Mouse (Mus musculus) cerebellum, adult 2 months (tissue): ENCODE data around the gene Klhl21.

ENCODE experiments used
- CTCF ChIP-seq: fragments of 200-500 bp; IDR thresholded peaks from 2 replicates; pipeline ENCODE4 v1.5.1; 2011; ENCODE audit warnings: low read depth, mild to moderate bottlenecking, control low read depth, low read length, moderate library complexity, borderline replicate concordance; ENCODE audit not compliant: insufficient read depth
- POLR2A ChIP-seq: fragments of 200-500 bp; IDR thresholded peaks from 2 replicates; pipeline ENCODE4 v1.6.1; 2011; ENCODE audit warnings: low read length, control low read depth, borderline replicate concordance; ENCODE audit not compliant: insufficient read depth

GRCm38 (mm10) chr4:152000906-152001305 lies 7.7 kb upstream of the Klhl21 start:
- TF ChIP-seq CTCF, result no peak
- TF ChIP-seq POLR2A, result no peak
